Comparison of ENCODE assay signal across 8 mouse cellular contexts in the genomic region with DNA sequence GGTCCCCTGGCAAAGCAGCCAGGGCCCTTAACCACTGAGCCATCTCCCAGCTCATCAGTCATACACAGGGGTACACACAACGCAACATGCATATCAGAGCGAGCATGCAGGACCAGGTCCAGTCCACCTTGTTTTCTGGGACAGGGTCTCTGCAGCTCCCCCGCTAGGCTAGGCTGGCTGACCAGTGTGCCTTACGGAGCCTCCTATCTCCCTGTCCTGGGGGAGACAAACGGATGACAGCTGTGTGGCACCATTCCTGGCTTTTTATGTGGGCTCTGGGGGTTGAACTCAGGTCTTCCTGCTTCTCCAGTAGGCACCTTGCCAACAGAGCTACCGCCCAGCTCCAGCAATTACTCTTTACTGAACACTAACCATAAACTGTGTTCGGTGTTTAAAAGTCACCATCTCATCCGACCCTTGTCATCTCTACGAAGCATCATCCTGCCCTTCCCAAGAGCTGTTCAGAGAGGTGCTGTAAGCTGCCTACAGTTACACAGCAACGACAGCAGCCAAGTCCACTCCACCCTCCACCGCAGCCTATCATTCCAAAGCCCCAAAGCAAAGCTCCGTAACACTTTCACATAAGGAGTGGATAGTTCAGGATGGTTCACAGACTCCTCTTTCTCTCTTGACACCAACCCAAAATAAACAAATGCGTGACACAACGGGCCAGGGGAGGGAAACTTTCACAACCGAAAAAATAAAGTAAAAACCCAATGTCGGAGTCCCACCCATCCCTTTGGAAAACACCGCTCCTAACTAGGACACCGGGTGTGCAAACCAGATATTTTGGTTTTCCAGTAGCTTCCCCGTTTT. TPM values are rescaled to one million over a fixed set of nuclear protein-coding genes. Genes with fewer than 3 reads are reported as not detected.
A peak's percentile ranks its signal among the peaks of the same experiment; 100 is the strongest.
DNase-seq lines count a peak whose midpoint lies in the region; ATAC-seq and TF ChIP-seq lines count a peak whose summit lies in the region.

No protein-coding gene starts in this region.

- peaks cover 72% of the 10 kb centered on the region for H3K79me2 ChIP-seq in MEL (ENCODE audit: control insufficient read depth, insufficient read depth, low read length, poor library complexity)

- WGBS in heart, embryonic 13.5 days: 62% methylated on average over 19 of the region's 19 CpGs
- WGBS in forebrain, embryonic 12.5 days: 94% methylated on average over 19 of the region's 19 CpGs
- WGBS in liver, embryonic 15.5 days (ENCODE audit: insufficient replicate concordance): 78% methylated on average over 19 of the region's 19 CpGs

- TF ChIP-seq EP300 in MEL (IDR thresholded peaks at IDR 0.05; ENCODE audit: low read depth in 1 of 2, low read length in 2 of 2): peak in 1 of 2 experiments; percentile 6; a peak in 1 of 4 replicates

- H3K27ac ChIP-seq in heart, embryonic 13.5 days (replicated peaks): peak overlapping the region; percentile 98
- peak overlapping the region; percentile 29 for H3K27ac ChIP-seq in MEL (ENCODE audit: control insufficient read depth, low read depth, low read length)
- 0 out of 2 replicates have a peak overlapping the region, but pooled peaks have one; percentile 31 for H3K27ac ChIP-seq in forebrain, embryonic 12.5 days
- peak overlapping the region; percentile 42; the same call in 1 of the 2 replicates for H3K27ac ChIP-seq in liver, embryonic 15.5 days (replicated peaks)

- no peak for TF ChIP-seq CTCF in MEL (IDR thresholded peaks at IDR 0.05 in 2 of 3, conservative IDR thresholded peaks at IDR 0.05 in 1 of 3; ENCODE audit: control insufficient read depth in 1 of 3, insufficient read depth in 1 of 3, low read depth in 2 of 3, low read length in 3 of 3, poor library complexity in 1 of 3, severe bottlenecking in 1 of 3)

- no peaks in the 10 kb centered on the region for H3K9me3 ChIP-seq in heart, embryonic 13.5 days
- no peaks in the 10 kb centered on the region for H3K9me3 ChIP-seq in MEL (replicated peaks; ENCODE audit: insufficient read depth, low read length)
- no peaks in the 10 kb centered on the region for H3K9me3 ChIP-seq in forebrain, embryonic 12.5 days
- no peaks in the 10 kb centered on the region for H3K9me3 ChIP-seq in liver, embryonic 15.5 days (replicated peaks)

- no peak for DNase-seq in heart, postnatal 25 days (ENCODE audit: low spot score)
- DNase-seq in MEL (ENCODE audit: low read depth, low spot score): peak; percentile 55
- DNase-seq in embryo, embryonic 11 days: no peak
- no peak for DNase-seq in testis, postnatal 10 days (ENCODE audit: low spot score)
- DNase-seq in kidney, adult 8-10 months: no peak

- TF ChIP-seq POLR2A in MEL (IDR thresholded peaks at IDR 0.05; ENCODE audit: control insufficient read depth in 1 of 2, insufficient read depth in 1 of 2, low read depth in 1 of 2, low read length in 2 of 2, poor library complexity in 1 of 2): no peak

- H3K27me3 ChIP-seq in heart, embryonic 13.5 days (replicated peaks): no peaks in the 10 kb centered on the region
- no peaks in the 10 kb centered on the region for H3K27me3 ChIP-seq in MEL (ENCODE audit: control insufficient read depth in 1 of 2, insufficient read depth in 2 of 2, low read length in 2 of 2)
- no peaks in the 10 kb centered on the region for H3K27me3 ChIP-seq in forebrain, embryonic 12.5 days
- no peaks in the 10 kb centered on the region for H3K27me3 ChIP-seq in liver, embryonic 15.5 days

- ATAC-seq in heart, embryonic 13.5 days (ENCODE audit: extremely low read depth, insufficient number of reproducible peaks, low FRiP score, low TSS enrichment): no peak
- ATAC-seq in forebrain, embryonic 12.5 days (ENCODE audit: low FRiP score): no peak
- ATAC-seq in liver, embryonic 15.5 days (ENCODE audit: insufficient read depth): no peak

- peak overlapping the region; percentile 90 for H3K4me2 ChIP-seq in heart, embryonic 13.5 days
- H3K4me2 ChIP-seq in forebrain, embryonic 12.5 days: peak overlapping the region; percentile 87
- H3K4me2 ChIP-seq in liver, embryonic 15.5 days: peak overlapping the region; percentile 95

- TF ChIP-seq RAD21 in MEL (IDR thresholded peaks at IDR 0.05; ENCODE audit: low read depth, low read length): no peak

- peaks cover 7% of the 10 kb centered on the region; the same call in 1 of the 2 replicates for H3K36me3 ChIP-seq in heart, embryonic 13.5 days
- peaks cover 2 to 49% of the 10 kb centered on the region in 2 experiments for H3K36me3 ChIP-seq in MEL (ENCODE audit: control insufficient read depth in 1 of 2, insufficient read depth in 2 of 2, low read length in 2 of 2)
- peaks cover 4% of the 10 kb centered on the region for H3K36me3 ChIP-seq in forebrain, embryonic 12.5 days (replicated peaks)
- peaks cover 19% of the 10 kb centered on the region for H3K36me3 ChIP-seq in liver, embryonic 15.5 days (replicated peaks)

- peaks cover 69% of the 10 kb centered on the region for H3K4me1 ChIP-seq in heart, embryonic 13.5 days
- H3K4me1 ChIP-seq in MEL (ENCODE audit: control insufficient read depth in 1 of 2, insufficient read depth in 2 of 2, low read length in 2 of 2): peaks cover 24 to 46% of the 10 kb centered on the region in 2 experiments
- H3K4me1 ChIP-seq in forebrain, embryonic 12.5 days: peaks cover 63% of the 10 kb centered on the region
- peaks cover 87% of the 10 kb centered on the region for H3K4me1 ChIP-seq in liver, embryonic 15.5 days (replicated peaks)

- peak overlapping the region; percentile 100 for H3K9ac ChIP-seq in heart, embryonic 13.5 days
- H3K9ac ChIP-seq in MEL (ENCODE audit: control insufficient read depth, low read depth, low read length, poor library complexity, severe bottlenecking): peak overlapping the region; percentile 73
- no peak overlapping the region for H3K9ac ChIP-seq in forebrain, embryonic 12.5 days
- H3K9ac ChIP-seq in liver, embryonic 15.5 days: no peak overlapping the region

- H3K4me3 ChIP-seq in heart, embryonic 13.5 days: peak overlapping the region; percentile 99
- peak overlapping the region; percentile 27 to 90 for H3K4me3 ChIP-seq in MEL (ENCODE audit: control insufficient read depth in 1 of 2, insufficient read depth in 1 of 2, low read depth in 2 of 2, low read length in 2 of 2)
- H3K4me3 ChIP-seq in forebrain, embryonic 12.5 days (replicated peaks): 0 out of 2 replicates have a peak overlapping the region, but pooled peaks have one; percentile 0
- H3K4me3 ChIP-seq in liver, embryonic 15.5 days (replicated peaks): peak overlapping the region; percentile 87; the same call in 1 of the 2 replicates

- intact Hi-C loops in heart, postnatal 25 days (cut with DNase I): loop anchor here (2.0 to 5.0 kb wide), 2 partner anchors 13 to 43 kb away; no protein-coding TSS in a partner anchor

TF ChIP-seq in MEL, 35 proteins besides CTCF, POLR2A, EP300 and RAD21:
- TF ChIP-seq RCOR1 (IDR thresholded peaks at IDR 0.05; ENCODE audit: low read depth, low read length): 0 out of 2 replicates have a peak, but pooled peaks have one; percentile 25
- TF ChIP-seq TAL1 (IDR thresholded peaks at IDR 0.05; ENCODE audit: low read length): no peak
- TF ChIP-seq USF1 (IDR thresholded peaks at IDR 0.05; ENCODE audit: low read depth, low read length): no peak
- 0 out of 2 replicates have a peak, but pooled peaks have one; percentile 15 for TF ChIP-seq TBP (IDR thresholded peaks at IDR 0.05; ENCODE audit: low read depth, low read length)
- TF ChIP-seq TCF12 (IDR thresholded peaks at IDR 0.05; ENCODE audit: low read depth, low read length): no peak
- peak; percentile 28; the same call in 1 of the 2 replicates for TF ChIP-seq MAX (IDR thresholded peaks at IDR 0.05; ENCODE audit: low read length)
- TF ChIP-seq GABPA (IDR thresholded peaks at IDR 0.05; ENCODE audit: low read depth, low read length): no peak
- TF ChIP-seq ZMIZ1 (IDR thresholded peaks at IDR 0.05; ENCODE audit: low read depth, low read length): no peak
- TF ChIP-seq BHLHE40 (IDR thresholded peaks at IDR 0.05; ENCODE audit: borderline replicate concordance, low read depth, low read length): no peak
- 0 out of 2 replicates have a peak, but pooled peaks have one; percentile 19 for TF ChIP-seq SIN3A (IDR thresholded peaks at IDR 0.05; ENCODE audit: low read length)
- no peak for TF ChIP-seq ZNF384 (IDR thresholded peaks at IDR 0.05; ENCODE audit: low read depth, low read length)
- TF ChIP-seq UBTF (IDR thresholded peaks at IDR 0.05; ENCODE audit: borderline replicate concordance, insufficient read depth, low read depth, low read length): no peak
- TF ChIP-seq SMC3 (IDR thresholded peaks at IDR 0.05; ENCODE audit: low read depth, low read length): no peak
- TF ChIP-seq HCFC1 (IDR thresholded peaks at IDR 0.05; ENCODE audit: low read depth, low read length): no peak
- TF ChIP-seq MXI1 (IDR thresholded peaks at IDR 0.05; ENCODE audit: low read depth, low read length): no peak
- no peak for TF ChIP-seq CHD1 (IDR thresholded peaks at IDR 0.05; ENCODE audit: low read depth, low read length)
- TF ChIP-seq MYB (IDR thresholded peaks at IDR 0.05; ENCODE audit: low read depth, low read length): 0 out of 2 replicates have a peak, but pooled peaks have one; percentile 20
- TF ChIP-seq ETS1 (IDR thresholded peaks at IDR 0.05; ENCODE audit: low read depth, low read length): 0 out of 2 replicates have a peak, but pooled peaks have one; percentile 12
- TF ChIP-seq USF2 (IDR thresholded peaks at IDR 0.05; ENCODE audit: borderline replicate concordance in 1 of 2, insufficient read depth in 1 of 2, low read depth in 1 of 2, low read length in 2 of 2): no peak
- no peak for TF ChIP-seq MAFK (IDR thresholded peaks at IDR 0.05; ENCODE audit: borderline replicate concordance, low read depth, low read length)
TF ChIP-seq in MEL: peak in this region for 6.

RNA-seq across cellular contexts. Expression of a gene that starts 2.6 kb away (rescaled TPM):
- polyA plus RNA-seq in heart, embryonic 13.5 days (2015; fragmentation: Nextera tagmentation; extraction: Ambion mirVana): 51.2 and 52.2 TPM in 2 replicates
- 10 to 100 TPM; 18.2 to 18.6 TPM for total RNA-seq in heart, postnatal 25 days (2021)
- total RNA-seq in MEL (2012; rRNA removed): 27.4 and 28.6 TPM in 2 replicates
- polyA plus RNA-seq in MEL (2012; ENCODE audit: insufficient read depth in 1 of 2, insufficient read length in 2 of 2, low read depth in 1 of 2, low replicate concordance in 2 of 2, missing spikeins in 1 of 2): 10 to 100 TPM in 1 of 2 experiments, not detected in 1; 66.0 TPM
- polyA plus RNA-seq in forebrain, embryonic 12.5 days (2016; fragmentation: Nextera tagmentation; extraction: Ambion mirVana): 70.5 and 73.4 TPM in 2 replicates
- 16.5 and 17.3 TPM in 2 replicates for polyA plus RNA-seq in liver, embryonic 15.5 days (2015; fragmentation: Nextera tagmentation; extraction: Ambion mirVana)

RNA-seq across cellular contexts. Expression of a gene that starts 56.0 kb away (rescaled TPM):
- polyA plus RNA-seq in heart, embryonic 13.5 days (2015; fragmentation: Nextera tagmentation; extraction: Ambion mirVana): 4.7 and 5.6 TPM in 2 replicates
- total RNA-seq in heart, postnatal 25 days (2021): 10 to 100 TPM; 13.4 to 19.0 TPM
- total RNA-seq in MEL (2012; rRNA removed): 14.9 and 16.6 TPM in 2 replicates
- polyA plus RNA-seq in MEL (2012; ENCODE audit: insufficient read depth in 1 of 2, insufficient read length in 2 of 2, low read depth in 1 of 2, low replicate concordance in 2 of 2, missing spikeins in 1 of 2): 10 to 100 TPM in 1 of 2 experiments, not detected in 1; 31.6 TPM
- 16.0 and 17.9 TPM in 2 replicates for polyA plus RNA-seq in forebrain, embryonic 12.5 days (2016; fragmentation: Nextera tagmentation; extraction: Ambion mirVana)
- 11.4 and 12.9 TPM in 2 replicates for polyA plus RNA-seq in liver, embryonic 15.5 days (2015; fragmentation: Nextera tagmentation; extraction: Ambion mirVana)

Comparison
In these comparisons a context has a peak if more than half of its experiments do, and no peak if none do; other contexts are left out.
1. H3K27ac ChIP-seq: peak in every context shown above with its lines; median percentile 98 in heart, embryonic 13.5 days; 42 in liver, embryonic 15.5 days; 31 in forebrain, embryonic 12.5 days; 29 in MEL.
2. H3K4me3 ChIP-seq: peak in every context shown above with its lines; median percentile 99 in heart, embryonic 13.5 days; 87 in liver, embryonic 15.5 days; 58 in MEL; 0 in forebrain, embryonic 12.5 days.
3. H3K9ac ChIP-seq: peak in heart, embryonic 13.5 days (single experiment) and MEL (single experiment); none in forebrain, embryonic 12.5 days (single experiment) and liver, embryonic 15.5 days (single experiment).
4. Peak in every context shown above with its lines, with median percentiles within 50 percentile points of each other: H3K4me2 ChIP-seq.